Mouse (Mus musculus): ENCODE results near the gene Rsc1a1. TPM values are rescaled to one million over a fixed set of nuclear protein-coding genes. Genes with fewer than 3 reads are reported as not detected.

Gene Rsc1a1
- total and polyA plus RNA-seq, 3 experiments = 7.7 TPM; not detected in 2

DNA sequence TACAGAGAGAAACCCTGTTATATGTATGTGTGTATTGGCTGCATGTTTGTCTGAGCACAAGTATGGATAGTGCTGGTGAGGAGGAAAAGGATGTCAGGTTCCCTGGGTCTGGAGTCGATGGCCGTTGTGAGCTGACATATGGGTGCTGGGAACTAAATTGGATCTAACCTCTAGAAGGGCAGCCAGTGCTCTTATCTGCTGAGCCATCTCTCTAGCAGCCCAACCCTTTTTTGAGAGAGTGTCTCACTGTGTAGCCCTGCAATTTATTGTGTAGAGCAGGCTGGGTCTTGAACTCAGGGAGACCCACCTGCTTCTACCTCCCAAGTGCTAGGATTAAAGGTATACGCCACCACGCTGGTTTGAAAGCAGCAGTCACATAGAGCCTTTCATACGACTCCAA, 39.9 kb upstream of the Rsc1a1 start:
- Histone ChIP-seq H3K27ac (ENCODE audit: control insufficient read depth, low read depth, low read length) (no peak overlapping the region), H3K79me2 (ENCODE audit: control insufficient read depth, insufficient read depth, low read length, poor library complexity) (peaks cover 29% of the 10 kb centered on the region), H3K36me3 (ENCODE audit: control insufficient read depth in 1 of 2, insufficient read depth in 2 of 2, low read length in 2 of 2) (peaks cover 7 to 25% of the 10 kb centered on the region in 2 experiments), H3K9me3 (replicated peaks; ENCODE audit: insufficient read depth, low read length) (no peaks in the 10 kb centered on the region), H3K4me3 (ENCODE audit: control insufficient read depth in 1 of 2, insufficient read depth in 1 of 2, low read depth in 2 of 2, low read length in 2 of 2) (no peak overlapping the region), H3K4me1 (ENCODE audit: control insufficient read depth in 1 of 2, insufficient read depth in 2 of 2, low read length in 2 of 2) (peaks cover 8 to 28% of the 10 kb centered on the region in 2 experiments), H3K9ac (ENCODE audit: control insufficient read depth, low read depth, low read length, poor library complexity, severe bottlenecking) (no peak overlapping the region), H3K27me3 (ENCODE audit: control insufficient read depth in 1 of 2, insufficient read depth in 2 of 2, low read length in 2 of 2) (peaks cover 0 to 5% of the 10 kb centered on the region in 2 experiments; a peak in 2 of 4 replicates)
- no peak for DNase-seq (ENCODE audit: low read depth, low spot score)
- TF ChIP-seq USF2 (IDR thresholded peaks at IDR 0.05; ENCODE audit: borderline replicate concordance in 1 of 2, insufficient read depth in 1 of 2, low read depth in 1 of 2, low read length in 2 of 2) (no peak), BHLHE40 (IDR thresholded peaks at IDR 0.05; ENCODE audit: borderline replicate concordance, low read depth, low read length) (no peak), CHD1 (IDR thresholded peaks at IDR 0.05; ENCODE audit: low read depth, low read length) (no peak), GATA1 (IDR thresholded peaks at IDR 0.05; ENCODE audit: low read depth, low read length) (peak; percentile 56), POLR2A (IDR thresholded peaks at IDR 0.05; ENCODE audit: control insufficient read depth in 1 of 2, insufficient read depth in 1 of 2, low read depth in 1 of 2, low read length in 2 of 2, poor library complexity in 1 of 2) (no peak)

DNA sequence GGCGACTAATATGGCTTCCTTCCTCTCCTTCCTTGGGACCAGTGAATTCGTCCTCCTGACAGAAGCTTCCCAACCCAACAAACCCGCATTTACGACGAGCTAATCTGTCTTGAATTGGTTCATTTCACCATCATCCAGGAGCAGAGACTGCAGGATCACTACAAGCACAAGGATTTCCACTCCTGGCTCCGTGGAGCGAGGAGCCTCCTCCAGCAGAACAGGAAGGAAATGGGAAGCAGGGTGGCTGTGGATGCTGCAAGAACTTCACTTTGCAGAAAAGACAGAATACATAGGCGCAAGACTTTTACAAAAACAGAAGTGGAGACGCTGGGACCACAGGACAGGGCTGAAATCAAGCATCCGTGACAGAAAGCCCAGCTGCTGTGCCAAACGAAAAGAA, 39.2 kb upstream of the Rsc1a1 start:
- H3K9ac ChIP-seq (ENCODE audit: control insufficient read depth, low read depth, low read length, poor library complexity, severe bottlenecking) = no peak overlapping the region
- H3K27ac ChIP-seq (ENCODE audit: control insufficient read depth, low read depth, low read length) = no peak overlapping the region

DNA sequence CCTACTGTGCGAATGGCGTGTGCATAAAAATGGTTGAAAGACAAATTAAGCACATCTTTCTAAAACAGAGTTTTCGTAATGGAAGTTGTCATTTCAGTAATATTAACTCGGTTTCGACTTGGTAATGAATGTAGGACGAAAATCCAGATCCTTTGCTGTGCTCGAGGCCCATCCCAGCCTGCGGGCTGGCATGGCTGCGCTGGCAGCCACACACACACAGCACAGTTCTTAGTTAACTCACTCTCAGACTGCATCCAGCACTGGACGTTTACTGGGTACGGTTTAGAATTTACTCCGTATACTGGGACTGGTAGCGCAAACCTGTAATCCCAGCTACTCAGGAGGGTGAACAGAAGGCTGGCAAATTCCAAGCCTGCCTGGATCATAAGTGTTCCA, 38.3 kb upstream of the Rsc1a1 start:
- no peaks in the 10 kb centered on the region for H3K9me3 ChIP-seq (replicated peaks; ENCODE audit: insufficient read depth, low read length)
- peaks cover 10 to 33% of the 10 kb centered on the region in 2 experiments for H3K36me3 ChIP-seq (ENCODE audit: control insufficient read depth in 1 of 2, insufficient read depth in 2 of 2, low read length in 2 of 2)
- 0 out of 2 replicates have a peak overlapping the region, but pooled peaks have one; percentile 2 for H3K27ac ChIP-seq (ENCODE audit: control insufficient read depth, low read depth, low read length)
- H3K9ac ChIP-seq (ENCODE audit: control insufficient read depth, low read depth, low read length, poor library complexity, severe bottlenecking) = peak overlapping the region; percentile 72
- peaks cover 8 to 28% of the 10 kb centered on the region in 2 experiments for H3K4me1 ChIP-seq (ENCODE audit: control insufficient read depth in 1 of 2, insufficient read depth in 2 of 2, low read length in 2 of 2)
- H3K79me2 ChIP-seq (ENCODE audit: control insufficient read depth, insufficient read depth, low read length, poor library complexity) = peaks cover 43% of the 10 kb centered on the region
- H3K27me3 ChIP-seq (ENCODE audit: control insufficient read depth in 1 of 2, insufficient read depth in 2 of 2, low read length in 2 of 2) = peaks cover 0 to 2% of the 10 kb centered on the region in 2 experiments; a peak in 1 of 4 replicates
- TF ChIP-seq HCFC1 (IDR thresholded peaks at IDR 0.05; ENCODE audit: low read depth, low read length) = no peak
- no peak for TF ChIP-seq USF1 (IDR thresholded peaks at IDR 0.05; ENCODE audit: low read depth, low read length)
- TF ChIP-seq MYC (IDR thresholded peaks at IDR 0.05; ENCODE audit: low read depth, low read length) = 0 out of 2 replicates have a peak, but pooled peaks have one; percentile 1
- DNase-seq (ENCODE audit: low read depth, low spot score) = peak; percentile 46
- peak overlapping the region; percentile 69 to 96 for H3K4me3 ChIP-seq (ENCODE audit: control insufficient read depth in 1 of 2, insufficient read depth in 1 of 2, low read depth in 2 of 2, low read length in 2 of 2)

More for the DNA sequence above, 39.2 kb upstream of the Rsc1a1 start:
- Histone ChIP-seq H3K4me3 (ENCODE audit: control insufficient read depth in 1 of 2, insufficient read depth in 1 of 2, low read depth in 2 of 2, low read length in 2 of 2) (peak overlapping the region in 1 of 2 experiments; percentile 17; a peak in 1 of 4 replicates), H3K79me2 (ENCODE audit: control insufficient read depth, insufficient read depth, low read length, poor library complexity) (peaks cover 36% of the 10 kb centered on the region), H3K4me1 (ENCODE audit: control insufficient read depth in 1 of 2, insufficient read depth in 2 of 2, low read length in 2 of 2) (peaks cover 8 to 28% of the 10 kb centered on the region in 2 experiments), H3K9me3 (replicated peaks; ENCODE audit: insufficient read depth, low read length) (no peaks in the 10 kb centered on the region), H3K36me3 (ENCODE audit: control insufficient read depth in 1 of 2, insufficient read depth in 2 of 2, low read length in 2 of 2) (peaks cover 10 to 31% of the 10 kb centered on the region in 2 experiments), H3K27me3 (ENCODE audit: control insufficient read depth in 1 of 2, insufficient read depth in 2 of 2, low read length in 2 of 2) (peaks cover 0 to 5% of the 10 kb centered on the region in 2 experiments; a peak in 2 of 4 replicates)
- no peak for DNase-seq (ENCODE audit: low read depth, low spot score)
- TF ChIP-seq KAT2A (conservative IDR thresholded peaks at IDR 0.05; ENCODE audit: low read depth, low read length) = no peak
- no peak for TF ChIP-seq TAL1 (IDR thresholded peaks at IDR 0.05; ENCODE audit: low read length)
- no peak for TF ChIP-seq MEF2A (IDR thresholded peaks at IDR 0.05; ENCODE audit: extremely low read depth, insufficient replicate concordance, low read depth, low read length, poor library complexity, severe bottlenecking)
- no peak for TF ChIP-seq TCF12 (IDR thresholded peaks at IDR 0.05; ENCODE audit: low read depth, low read length)
